Mouse (Mus musculus): ENCODE data around the gene Card14.

GRCm38 (mm10) chr11:119306762-119307657 lies 558 bp upstream of the Card14 start:
- no peak for TF ChIP-seq POLR2A (IDR thresholded peaks at IDR 0.05; ENCODE audit: control insufficient read depth, low read depth, low read length)
- TF ChIP-seq CTCF (IDR thresholded peaks at IDR 0.05; ENCODE audit: control insufficient read depth, insufficient read depth, insufficient replicate concordance, low read depth, low read length) = no peak

All from testis, adult 2 months (tissue).